Mouse (Mus musculus) adrenal gland (tissue): ENCODE results near the gene Heatr9.
"Not testable (repeated sequence)": the region's sequence is repeated elsewhere in the genome, so short reads cannot be mapped to it uniquely, and the experiment has no call there.

ENCODE experiments used
- intact Hi-C: fragments of 180-260 bp; cut with DNase I; formaldehyde crosslinking; loops from one replicate; pipeline ENCODE4 v1.15.1; 2025
- long read RNA-seq, 2 experiments: library from polyadenylated mRNA; unstranded; transcript quantifications; one replicate each; pipeline ENCODE4 v2.0.0; 2020; ENCODE audit warnings: borderline replicate concordance in 1 of 2; ENCODE audit not compliant: insufficient replicate concordance in 1 of 2

The Heatr9 gene
- long read RNA-seq, experiment 1, result 0 reads
- long read RNA-seq, experiment 2, result 0 reads

- intact Hi-C loops, result no loop called here
Observed at GRCm38 (mm10) chr11:83522075-83522474, at the start of gene Heatr9. Gene Heatr9 (minus strand): TSS chr11:83522175.

- intact Hi-C loops, result no loop called here
Observed at GRCm38 (mm10) chr11:83570189-83570588, 48.2 kb upstream of the Heatr9 start.

DNA sequence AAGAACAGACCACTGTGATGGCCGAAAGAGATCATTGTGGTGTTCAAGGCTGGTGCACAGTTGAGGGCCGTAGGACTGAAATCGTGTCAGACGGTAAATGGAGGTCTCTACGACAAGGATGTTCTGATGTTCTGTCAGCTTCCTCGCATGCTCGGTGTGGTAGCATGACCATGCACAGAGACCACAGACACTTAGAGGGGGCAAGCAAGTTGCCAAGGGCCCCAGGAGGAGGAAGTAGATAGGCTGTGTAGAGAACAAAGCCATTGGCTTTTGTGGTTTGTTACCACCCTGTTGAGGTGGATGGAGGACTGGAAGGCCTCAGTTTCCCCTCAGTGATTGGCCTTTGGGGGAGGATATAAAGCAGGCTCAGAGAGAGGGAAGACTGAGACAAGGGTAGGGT, 47.3 kb upstream of the Heatr9 start:
- intact Hi-C loops, result no loop called here

GRCm38 (mm10) chr11:83568786-83569185, 46.8 kb upstream of the Heatr9 start:
- intact Hi-C loops, result no loop called here

- intact Hi-C loops, result no loop called here
Observed at GRCm38 (mm10) chr11:83568061-83568460, 46.1 kb upstream of the Heatr9 start.

DNA sequence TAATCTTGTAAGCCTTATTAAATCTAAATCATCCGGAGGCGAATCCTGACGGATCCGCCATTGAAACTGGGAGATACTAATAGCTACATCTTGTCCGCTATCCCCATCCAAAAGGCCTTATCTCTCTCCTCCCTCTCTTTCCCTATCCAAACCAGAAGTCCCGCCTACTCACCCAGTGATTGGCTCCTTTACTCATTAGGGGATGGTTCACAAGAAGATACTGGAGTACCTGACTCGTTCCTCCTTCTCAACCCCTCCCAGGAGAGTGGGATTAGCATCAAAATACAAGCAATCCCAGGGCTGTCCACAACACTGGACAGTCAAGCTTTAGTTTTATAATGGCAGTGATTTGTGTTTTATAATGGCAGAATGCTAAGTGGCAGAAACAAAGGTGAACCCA, 45.3 kb upstream of the Heatr9 start:
- intact Hi-C loops, result no loop called here

DNA sequence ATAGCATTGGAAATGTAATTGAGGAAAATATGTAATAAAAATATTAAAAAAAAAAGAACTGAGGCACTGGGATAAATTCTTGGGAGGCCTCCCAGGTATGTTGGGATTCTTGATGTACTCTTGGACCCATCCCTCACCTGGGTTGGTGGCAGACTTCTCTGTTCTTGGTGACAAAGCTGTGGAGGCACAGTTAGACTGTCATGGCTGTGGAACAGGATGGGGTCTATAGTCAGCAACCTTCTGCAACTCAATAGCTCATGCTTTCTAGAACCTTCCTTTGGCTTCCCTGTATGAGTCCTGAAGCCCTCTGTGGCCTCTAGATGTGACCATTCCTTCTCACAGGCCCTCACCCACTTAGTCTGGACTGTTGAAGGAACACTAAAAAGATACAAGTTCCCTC, 44.6 kb upstream of the Heatr9 start:
- intact Hi-C loops, result no loop called here

GRCm38 (mm10) chr11:83563754-83564153, 41.8 kb upstream of the Heatr9 start:
- intact Hi-C loops, result no loop called here

DNA sequence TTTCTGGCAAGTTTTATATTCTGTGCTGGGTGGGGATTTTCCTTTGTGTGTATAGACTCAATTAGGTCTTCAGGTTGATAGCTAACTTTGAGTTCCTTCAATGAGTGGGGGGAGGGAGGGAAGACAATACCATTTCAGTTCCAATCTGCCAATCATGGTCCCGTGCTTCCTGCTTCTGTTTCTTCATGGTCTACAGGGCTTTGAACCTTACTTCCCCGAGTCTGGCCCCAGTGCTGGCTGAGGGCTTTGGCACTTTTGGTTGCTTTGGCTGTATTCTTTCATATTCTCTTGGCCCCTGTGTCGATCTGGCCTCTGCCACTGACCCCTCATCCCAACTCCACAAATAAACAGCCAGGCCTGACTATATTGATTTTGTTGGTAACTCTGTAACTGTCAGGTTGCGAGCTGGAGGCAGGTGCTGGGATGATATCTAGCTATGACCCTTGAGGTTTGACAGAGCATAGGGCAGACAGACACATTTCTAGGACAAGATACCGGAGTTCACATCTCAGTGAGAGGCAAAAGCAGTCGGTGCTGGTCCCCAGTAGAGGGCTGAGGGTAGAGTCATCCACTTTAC, 40.4 kb upstream of the Heatr9 start:
- intact Hi-C loops, result no loop called here

DNA sequence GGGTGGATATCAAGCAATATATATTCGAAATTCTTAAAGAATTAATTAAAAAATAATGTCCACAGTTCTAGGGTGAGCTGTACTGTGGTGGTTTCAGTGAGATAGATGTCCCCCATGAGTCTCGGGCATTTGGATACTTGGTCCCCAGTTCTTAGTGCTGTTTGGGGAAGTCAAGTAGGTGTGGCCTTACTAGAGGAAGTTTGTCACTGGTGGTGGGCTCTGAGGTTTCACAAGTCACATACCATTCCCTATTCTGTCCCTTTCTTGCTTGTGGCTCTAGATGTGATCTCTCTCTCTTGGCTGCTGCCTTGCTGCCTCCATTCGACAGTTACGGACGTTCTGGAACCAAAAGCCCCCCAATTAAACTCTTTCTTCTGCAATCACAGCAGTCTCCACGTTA, 38.4 kb upstream of the Heatr9 start:
- intact Hi-C loops, result no loop called here

GRCm38 (mm10) chr11:83557074-83557473, 35.1 kb upstream of the Heatr9 start:
- intact Hi-C loops, result no loop called here

DNA sequence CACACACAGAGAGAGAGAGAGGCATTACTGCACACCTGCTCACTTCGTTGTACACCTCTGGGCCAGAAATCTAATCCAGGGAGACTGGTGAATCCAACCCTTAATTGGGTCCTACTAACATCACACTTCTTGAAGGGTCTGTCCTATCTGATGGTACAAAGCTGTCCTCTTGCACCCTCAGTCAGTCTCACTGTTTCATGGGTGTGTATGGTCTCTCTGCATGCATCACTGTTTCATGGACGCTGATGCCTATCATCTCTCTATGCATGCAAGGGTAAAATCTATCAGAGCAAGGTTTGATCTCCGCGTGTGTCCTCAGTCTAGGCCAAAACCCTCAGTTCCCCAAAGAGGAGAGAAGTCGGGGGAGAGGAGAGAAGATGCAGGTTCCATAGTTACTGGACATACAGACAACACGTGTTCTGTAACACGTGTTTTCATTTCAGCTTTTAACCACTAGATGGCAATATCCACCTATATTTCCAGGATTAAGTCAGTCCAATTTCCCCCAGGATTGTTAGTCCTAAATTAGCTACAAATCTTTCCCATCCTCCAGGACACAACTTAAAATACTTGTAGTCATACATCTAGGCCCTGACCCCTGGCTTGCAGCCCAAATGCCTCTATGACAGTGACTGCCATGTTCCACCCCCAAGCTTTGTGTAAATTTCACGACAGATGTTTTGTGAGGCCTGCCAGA, 34.3 kb upstream of the Heatr9 start:
- intact Hi-C loops, result loop anchor here (1.0 kb wide), 1 partner anchor 183 kb away; no protein-coding TSS in a partner anchor

DNA sequence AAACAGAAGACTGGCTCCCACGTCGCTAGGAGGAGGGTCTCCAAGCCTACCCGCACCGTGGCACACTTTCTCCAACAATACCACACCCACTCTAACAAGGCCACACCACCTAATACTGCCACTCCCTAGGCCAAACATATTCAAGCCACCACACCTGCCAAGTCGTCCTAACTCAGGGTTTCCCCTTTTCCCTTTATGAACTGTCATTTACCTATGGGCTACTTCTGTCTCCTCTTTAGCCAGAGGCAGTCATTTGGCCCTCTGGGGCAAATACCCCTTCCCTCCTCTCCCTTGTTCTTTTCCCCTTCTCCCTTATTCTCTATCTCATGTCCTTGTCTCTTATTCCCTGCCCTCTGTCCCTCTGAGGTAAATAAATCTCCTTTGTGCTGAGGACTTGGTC, 29.7 kb upstream of the Heatr9 start:
- intact Hi-C loops, result no loop called here

GRCm38 (mm10) chr11:83551037-83551436, 29.1 kb upstream of the Heatr9 start:
- intact Hi-C loops, result not testable (repeated sequence)

GRCm38 (mm10) chr11:83550186-83550632, 28.2 kb upstream of the Heatr9 start:
- intact Hi-C loops, result no loop called here

- intact Hi-C loops, result no loop called here
Observed at GRCm38 (mm10) chr11:83544214-83544613, 22.2 kb upstream of the Heatr9 start.

DNA sequence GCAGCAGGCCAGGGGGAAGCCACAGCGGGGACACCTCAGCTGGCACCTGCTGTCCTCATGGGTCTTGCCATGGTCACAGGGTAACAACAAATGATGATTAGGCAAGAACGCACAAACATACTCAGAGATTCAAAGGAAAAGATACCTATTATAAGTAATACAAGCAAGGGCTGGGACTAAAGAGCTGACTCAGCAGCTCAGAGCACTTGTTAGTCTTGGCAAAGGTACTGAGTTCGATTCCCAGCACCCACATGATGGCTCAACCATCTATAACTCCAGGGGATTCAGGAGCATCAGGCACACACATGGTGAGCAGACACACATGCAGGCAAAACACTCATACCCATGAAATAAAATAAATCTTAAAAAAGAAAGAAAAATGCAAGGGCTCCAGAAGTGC, 19.4 kb upstream of the Heatr9 start:
- intact Hi-C loops, result no loop called here

DNA sequence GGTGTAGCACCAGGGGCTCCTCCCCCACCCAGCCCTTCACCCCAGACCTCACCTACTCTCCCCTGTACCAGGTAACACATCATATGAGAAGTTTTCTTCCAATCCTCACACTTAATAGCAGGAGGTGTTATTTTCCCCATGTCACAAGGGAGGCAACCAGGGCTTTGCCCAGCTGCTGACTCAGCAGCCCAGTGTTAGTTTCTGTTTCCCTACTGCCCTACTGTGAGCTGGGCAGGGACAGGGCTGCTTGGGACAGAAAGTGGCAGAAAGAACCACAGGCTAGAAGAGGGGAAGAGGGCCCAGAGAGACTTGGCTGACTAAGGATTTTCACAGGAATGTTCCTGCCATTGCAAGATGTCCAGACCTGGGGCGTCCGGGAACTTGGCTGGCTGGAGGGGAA, 19.0 kb upstream of the Heatr9 start:
- intact Hi-C loops, result no loop called here

GRCm38 (mm10) chr11:83538705-83539314, 16.8 kb upstream of the Heatr9 start:
- intact Hi-C loops, result no loop called here

- intact Hi-C loops, result no loop called here
Observed at GRCm38 (mm10) chr11:83536831-83537230, 14.9 kb upstream of the Heatr9 start.

- intact Hi-C loops, result no loop called here
Observed at GRCm38 (mm10) chr11:83534609-83535423, 12.8 kb upstream of the Heatr9 start.

GRCm38 (mm10) chr11:83534143-83534542, 12.2 kb upstream of the Heatr9 start:
- intact Hi-C loops, result no loop called here
